Mouse (Mus musculus): ENCODE measurements around the gene Cops7a. TPM values are rescaled to one million over a fixed set of nuclear protein-coding genes. Genes with fewer than 3 reads are reported as not detected.

Gene Cops7a
- polyA plus RNA-seq, 1 experiment from 2014 or later = 143 TPM

- ATAC-seq (ENCODE audit: extremely low read depth, insufficient number of reproducible peaks, low FRiP score, low TSS enrichment) = peak; percentile 56
- no peaks in the 10 kb centered on the region for H3K9me3 ChIP-seq
- peaks cover 67% of the 10 kb centered on the region for H3K4me1 ChIP-seq
- H3K4me3 ChIP-seq = peak overlapping the region; percentile 94
- H3K27me3 ChIP-seq (replicated peaks) = no peaks in the 10 kb centered on the region
- H3K4me2 ChIP-seq = peak overlapping the region; percentile 100
- under 1% methylated on average over 67 of the region's 89 CpGs for WGBS
- H3K9ac ChIP-seq = peak overlapping the region; percentile 100
- peaks cover 24% of the 10 kb centered on the region for H3K36me3 ChIP-seq
- peak overlapping the region; percentile 100 for H3K27ac ChIP-seq (replicated peaks)
Measured at GRCm38 (mm10) chr6:124917518-124918330, 47.6 kb downstream of the Cops7a start.

- H3K27me3 ChIP-seq (replicated peaks) = no peaks in the 10 kb centered on the region
- peak overlapping the region; percentile 100 for H3K9ac ChIP-seq
- peaks cover 29% of the 10 kb centered on the region for H3K36me3 ChIP-seq
- H3K4me1 ChIP-seq = peaks cover 68% of the 10 kb centered on the region
- H3K9me3 ChIP-seq = no peaks in the 10 kb centered on the region
- under 1% methylated on average over 51 of the region's 67 CpGs for WGBS
- H3K4me3 ChIP-seq = peak overlapping the region; percentile 94
- peak overlapping the region; percentile 100 for H3K27ac ChIP-seq (replicated peaks)
- ATAC-seq (ENCODE audit: extremely low read depth, insufficient number of reproducible peaks, low FRiP score, low TSS enrichment) = peak; percentile 49
- H3K4me2 ChIP-seq = peak overlapping the region; percentile 100
Measured at GRCm38 (mm10) chr6:124916695-124917517, 48.4 kb downstream of the Cops7a start.

DNA sequence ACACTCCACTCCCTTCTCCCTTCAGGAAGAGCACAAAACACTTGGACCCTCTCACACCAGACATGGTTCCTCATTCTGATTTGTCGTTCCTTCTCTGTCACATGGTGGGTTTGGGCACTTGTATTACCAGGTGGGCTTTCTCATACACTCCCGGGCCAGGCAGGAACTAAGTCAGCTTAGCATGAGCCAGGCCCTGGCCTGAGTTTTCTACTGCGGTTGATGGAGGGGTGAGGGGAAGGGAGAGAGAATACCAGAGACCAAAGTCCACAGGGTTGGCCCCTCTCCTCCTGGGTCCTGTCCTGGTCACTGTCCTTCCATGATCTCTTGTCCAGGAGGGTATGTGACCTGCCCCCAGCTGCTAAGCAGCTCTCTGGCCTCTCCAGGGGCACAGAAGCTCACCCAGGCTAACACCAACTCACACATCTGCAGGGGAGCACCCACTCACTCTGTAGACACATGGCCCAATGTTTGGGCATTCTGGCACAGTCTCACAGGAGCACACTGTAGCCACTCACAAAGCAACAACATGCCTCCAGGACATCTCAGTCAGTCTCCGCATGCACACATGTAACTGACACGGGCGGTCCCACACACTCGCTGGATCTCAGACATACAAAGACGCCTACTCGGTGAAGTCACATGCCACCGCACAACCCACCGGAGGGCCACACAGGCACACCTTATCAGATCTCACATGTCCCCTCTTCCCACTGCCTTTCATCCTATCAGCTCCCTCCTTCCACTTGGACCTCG lies 49.2 kb downstream of the Cops7a start:
- peak overlapping the region; percentile 100 for H3K27ac ChIP-seq (replicated peaks)
- peak overlapping the region; percentile 94 for H3K4me3 ChIP-seq
- H3K36me3 ChIP-seq = peaks cover 29% of the 10 kb centered on the region
- H3K27me3 ChIP-seq (replicated peaks) = no peaks in the 10 kb centered on the region
- H3K9ac ChIP-seq = peak overlapping the region; percentile 100
- peak overlapping the region; percentile 100 for H3K4me2 ChIP-seq
- WGBS = 7% methylated on average over 12 of the region's 12 CpGs
- no peak for ATAC-seq (ENCODE audit: extremely low read depth, insufficient number of reproducible peaks, low FRiP score, low TSS enrichment)
- no peaks in the 10 kb centered on the region for H3K9me3 ChIP-seq
- peaks cover 68% of the 10 kb centered on the region for H3K4me1 ChIP-seq

DNA sequence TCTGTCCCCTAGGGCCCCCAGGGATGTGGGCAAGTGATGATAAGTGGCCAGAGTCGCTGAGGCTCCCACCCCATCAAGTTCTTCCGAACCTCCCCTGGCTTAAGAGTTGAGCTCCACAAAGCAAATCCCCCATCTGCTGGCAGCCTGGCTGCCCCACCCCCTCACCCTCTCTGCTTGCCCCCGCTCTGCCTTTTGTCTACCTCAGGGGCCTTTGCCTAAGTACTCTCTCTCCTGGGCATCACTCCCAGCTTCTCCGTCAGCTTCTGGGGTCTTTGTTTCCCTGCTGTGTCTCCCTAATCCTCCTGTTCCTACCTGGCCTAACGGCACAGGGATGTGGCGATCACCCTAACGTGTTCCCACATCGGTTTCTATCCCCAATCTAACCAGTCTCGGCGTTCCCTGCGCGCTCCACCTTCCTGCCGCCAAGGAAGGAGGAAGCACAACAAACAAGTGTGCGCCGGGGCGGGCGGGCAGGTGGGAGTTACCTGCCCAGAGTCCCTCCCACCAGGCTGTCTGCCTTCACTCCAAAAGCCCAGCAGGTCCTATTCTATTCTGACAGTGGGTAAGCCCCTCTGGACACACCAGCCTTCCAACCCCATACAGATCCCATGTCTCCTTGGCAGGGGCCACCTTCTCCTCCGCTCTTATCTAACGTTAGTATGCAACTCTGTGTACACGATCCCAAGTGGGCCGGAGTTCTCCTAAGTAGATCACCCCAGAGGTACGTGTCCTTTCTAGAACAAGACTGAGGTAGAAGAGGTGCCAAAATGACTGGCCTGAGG lies 50.0 kb downstream of the Cops7a start:
- peaks cover 68% of the 10 kb centered on the region for H3K4me1 ChIP-seq
- H3K4me2 ChIP-seq = peak overlapping the region; percentile 100
- peak overlapping the region; percentile 94 for H3K4me3 ChIP-seq
- peak overlapping the region; percentile 100 for H3K9ac ChIP-seq
- H3K27me3 ChIP-seq (replicated peaks) = peaks cover 7% of the 10 kb centered on the region
- no peak for ATAC-seq (ENCODE audit: extremely low read depth, insufficient number of reproducible peaks, low FRiP score, low TSS enrichment)
- H3K36me3 ChIP-seq = peaks cover 29% of the 10 kb centered on the region
- H3K27ac ChIP-seq (replicated peaks) = peak overlapping the region; percentile 32; the same call in 1 of the 2 replicates
- no peaks in the 10 kb centered on the region for H3K9me3 ChIP-seq
- WGBS = 19% methylated on average over 22 of the region's 22 CpGs

DNA sequence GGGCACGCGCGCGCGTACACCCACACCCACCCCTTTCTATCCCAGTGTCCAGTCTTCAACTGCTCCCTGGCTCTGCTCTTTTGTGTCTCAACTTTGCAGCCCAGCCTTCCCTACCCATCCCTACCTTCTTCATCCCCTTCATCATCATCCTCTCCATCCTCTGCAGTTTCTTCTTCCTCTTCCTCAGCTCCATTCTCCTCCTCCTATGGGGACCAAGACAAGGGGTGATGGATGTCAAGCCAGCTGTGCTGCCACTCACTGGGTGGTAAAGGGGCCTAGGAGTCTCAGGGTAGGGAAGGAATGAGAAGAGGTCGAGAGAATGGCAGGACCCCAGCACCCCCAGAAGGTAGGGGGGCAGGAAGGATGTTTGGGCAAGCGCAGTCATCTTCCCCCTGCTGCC lies 50.8 kb downstream of the Cops7a start:
- WGBS = 84% methylated on average over 7 of the region's 7 CpGs
- Histone ChIP-seq H3K27ac (replicated peaks) (no peak overlapping the region; the same call in 1 of the 2 replicates), H3K27me3 (replicated peaks) (peaks cover 15% of the 10 kb centered on the region), H3K4me3 (peak overlapping the region; percentile 94; the same call in 1 of the 2 replicates), H3K9me3 (no peaks in the 10 kb centered on the region), H3K9ac (peak overlapping the region; percentile 100), H3K4me2 (peak overlapping the region; percentile 100; the same call in 1 of the 2 replicates), H3K36me3 (peaks cover 29% of the 10 kb centered on the region), H3K4me1 (peaks cover 72% of the 10 kb centered on the region)
- no peak for ATAC-seq (ENCODE audit: extremely low read depth, insufficient number of reproducible peaks, low FRiP score, low TSS enrichment)

DNA sequence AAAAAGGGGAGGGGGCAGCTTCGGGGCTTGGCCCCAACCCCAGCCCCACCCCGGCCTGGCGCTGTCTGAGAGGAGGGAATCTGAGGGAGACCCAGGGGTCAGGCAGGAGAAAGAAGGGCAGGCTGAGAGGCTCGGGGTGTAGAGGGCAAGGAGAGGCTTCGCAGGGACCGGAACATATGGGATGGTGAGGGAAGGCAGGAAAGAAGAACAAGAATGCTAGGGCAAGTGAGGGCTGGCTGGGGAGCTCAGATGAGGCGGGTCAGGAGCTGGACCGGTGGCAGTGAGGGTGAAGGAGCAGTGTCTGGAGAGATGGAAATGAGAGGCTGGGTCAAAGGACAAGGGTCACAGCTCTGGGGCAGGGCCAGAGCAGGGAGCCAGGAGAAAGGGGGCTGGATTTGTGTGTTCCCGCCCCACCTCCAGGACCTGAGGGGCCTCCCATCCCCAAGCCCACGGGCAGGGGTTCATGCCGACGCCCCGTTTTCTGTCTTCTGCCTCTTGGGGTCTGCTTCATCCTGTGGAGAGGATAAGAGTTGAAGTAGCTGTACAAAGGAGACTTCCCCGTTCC lies 51.5 kb downstream of the Cops7a start:
- H3K9me3 ChIP-seq = no peaks in the 10 kb centered on the region
- H3K36me3 ChIP-seq = peaks cover 29% of the 10 kb centered on the region
- no peak overlapping the region for H3K4me2 ChIP-seq
- peaks cover 22% of the 10 kb centered on the region for H3K27me3 ChIP-seq (replicated peaks)
- WGBS = 72% methylated on average over 14 of the region's 14 CpGs
- H3K4me3 ChIP-seq = no peak overlapping the region
- H3K27ac ChIP-seq (replicated peaks) = no peak overlapping the region; the same call in 1 of the 2 replicates
- no peak for ATAC-seq (ENCODE audit: extremely low read depth, insufficient number of reproducible peaks, low FRiP score, low TSS enrichment)
- H3K4me1 ChIP-seq = peaks cover 67% of the 10 kb centered on the region
- peak overlapping the region; percentile 14; the same call in 1 of the 2 replicates for H3K9ac ChIP-seq

- peak overlapping the region; percentile 21; the same call in 1 of the 2 replicates for H3K27ac ChIP-seq (replicated peaks)
- no peak overlapping the region for H3K9ac ChIP-seq
- H3K4me3 ChIP-seq = no peak overlapping the region
- peaks cover 29% of the 10 kb centered on the region for H3K36me3 ChIP-seq
- no peaks in the 10 kb centered on the region for H3K9me3 ChIP-seq
- ATAC-seq (ENCODE audit: extremely low read depth, insufficient number of reproducible peaks, low FRiP score, low TSS enrichment) = no peak
- H3K4me2 ChIP-seq = no peak overlapping the region
- WGBS = 58% methylated on average over 6 of the region's 6 CpGs
- peaks cover 28% of the 10 kb centered on the region for H3K27me3 ChIP-seq (replicated peaks)
- H3K4me1 ChIP-seq = peaks cover 61% of the 10 kb centered on the region
Measured at GRCm38 (mm10) chr6:124913214-124913613, 52.1 kb downstream of the Cops7a start.

DNA sequence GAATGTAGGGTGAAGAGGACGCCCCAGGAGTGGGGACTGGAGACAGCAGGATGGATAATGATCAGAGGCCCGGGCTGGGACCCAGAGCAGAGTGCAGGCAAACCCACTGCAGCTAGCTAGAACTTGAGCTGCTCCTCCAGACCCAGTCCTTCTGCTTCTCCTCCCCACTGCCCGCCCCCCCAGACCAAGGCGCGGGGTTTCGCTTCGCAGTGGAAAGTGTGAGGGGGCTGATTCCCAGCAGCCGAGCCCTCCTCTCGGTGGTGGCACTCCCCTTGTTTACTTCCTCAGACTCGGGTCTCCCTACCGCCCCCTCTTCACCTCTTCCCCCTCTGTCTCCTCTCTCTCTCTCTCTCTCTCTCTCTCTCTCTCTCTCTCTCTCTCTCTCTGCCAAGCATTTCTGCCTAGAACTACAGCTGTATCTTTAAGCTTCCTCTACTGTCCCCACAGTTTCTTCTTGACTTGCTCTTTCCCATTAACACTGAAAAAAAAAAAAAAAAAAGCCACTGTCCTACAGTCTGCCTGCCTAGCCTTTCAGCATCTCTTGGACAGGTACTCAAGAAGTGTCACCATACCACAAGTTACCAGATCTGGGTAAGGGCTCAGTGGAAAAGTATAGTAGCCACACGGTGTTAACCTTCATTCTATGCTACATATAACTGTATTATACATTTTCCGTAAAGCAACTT lies 53.7 kb downstream of the Cops7a start, which contains the start of gene Lag3:
Gene Lag3 (minus strand): TSS at position 173 of the 686 bp plus-strand sequence.
- Histone ChIP-seq H3K4me3 (no peak within 1 kb of the TSS), H3K36me3 (peaks cover 29% of the 10 kb centered on the region), H3K4me1 (peaks cover 59% of the 10 kb centered on the region), H3K9ac (peak within 1 kb of the TSS; percentile 75), H3K9me3 (no peaks in the 10 kb centered on the region), H3K4me2 (peak within 1 kb of the TSS; percentile 52), H3K27ac (replicated peaks) (no peak within 1 kb of the TSS), H3K27me3 (replicated peaks) (peaks cover 32% of the 10 kb centered on the region)
- no peak for ATAC-seq (ENCODE audit: extremely low read depth, insufficient number of reproducible peaks, low FRiP score, low TSS enrichment)
- WGBS = 18% methylated on average over 12 of the region's 13 CpGs

DNA sequence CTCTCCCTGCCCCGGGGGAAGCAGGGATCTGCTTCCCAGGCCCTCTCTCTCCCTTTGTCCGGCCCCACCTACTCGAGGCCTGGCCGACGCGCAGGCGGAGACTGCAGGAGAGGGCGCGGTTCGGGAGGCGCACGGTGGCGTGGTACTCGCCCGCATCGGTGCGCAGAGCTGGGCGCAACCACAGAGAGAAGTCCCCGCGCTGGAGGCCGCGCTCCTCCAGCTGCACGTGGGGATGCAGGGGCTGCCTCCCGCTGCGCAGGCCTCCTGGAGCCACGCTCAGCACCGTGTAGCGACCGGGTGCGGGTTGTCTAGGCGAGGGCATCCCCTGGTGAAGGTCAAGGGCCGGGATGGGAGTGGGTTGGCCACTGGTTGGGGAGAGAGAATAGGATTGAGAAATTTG lies 55.3 kb downstream of the Cops7a start:
- Histone ChIP-seq H3K27me3 (replicated peaks) (peaks cover 32% of the 10 kb centered on the region), H3K4me2 (peak overlapping the region; percentile 64), H3K9me3 (no peaks in the 10 kb centered on the region), H3K36me3 (peaks cover 28% of the 10 kb centered on the region), H3K4me3 (peak overlapping the region; percentile 34), H3K4me1 (peaks cover 51% of the 10 kb centered on the region), H3K27ac (replicated peaks) (no peak overlapping the region), H3K9ac (peak overlapping the region; percentile 75)
- WGBS = 5% methylated on average over 32 of the region's 32 CpGs
- ATAC-seq (ENCODE audit: extremely low read depth, insufficient number of reproducible peaks, low FRiP score, low TSS enrichment) = no peak

Measured in heart, embryonic 13.5 days (tissue).